Mouse (Mus musculus) hindbrain, embryonic 15.5 days (tissue): ENCODE data around the gene Rad54l. TPM values are rescaled to one million over a fixed set of nuclear protein-coding genes. Genes with fewer than 3 reads are reported as not detected.

Experiments used
- ATAC-seq: fragments of 200-750 bp; cut with Nextera tagmentation; 2 replicates; pipeline ENCODE4 v1.8.0; 2017; ENCODE audit warnings: low read depth, moderate number of reproducible peaks, moderate TSS enrichment; ENCODE audit not compliant: low FRiP score
- H3K27ac ChIP-seq: fragments of 300-500 bp; sonication (generic); replicated peaks from 2 replicates; pipeline ENCODE4 v1.5.1; 2015; ENCODE audit warnings: mild to moderate bottlenecking, inconsistent platforms
- H3K27me3 ChIP-seq: fragments of 300-500 bp; sonication (generic); 2 replicates; pipeline ENCODE4 v1.6.1; 2015; ENCODE audit warnings: control low read depth, inconsistent platforms
- H3K36me3 ChIP-seq: fragments of 300-500 bp; sonication (generic); 2 replicates; pipeline ENCODE4 v1.6.1; 2015; ENCODE audit warnings: control low read depth, inconsistent platforms
- H3K4me1 ChIP-seq: fragments of 300-500 bp; sonication (generic); replicated peaks from 2 replicates; pipeline ENCODE4 v1.6.1; 2015; ENCODE audit warnings: control low read depth, inconsistent platforms
- H3K4me2 ChIP-seq: fragments of 300-500 bp; sonication (generic); 2 replicates; pipeline ENCODE4 v1.6.1; 2015; ENCODE audit warnings: moderate library complexity, mild to moderate bottlenecking, inconsistent platforms
- H3K4me3 ChIP-seq: fragments of 300-500 bp; sonication (generic); 2 replicates; pipeline ENCODE4 v1.5.1; 2015; ENCODE audit warnings: mild to moderate bottlenecking, inconsistent platforms
- H3K9ac ChIP-seq: fragments of 300-500 bp; sonication (generic); 2 replicates; pipeline ENCODE4 v1.6.1; 2015; ENCODE audit warnings: inconsistent platforms
- H3K9me3 ChIP-seq: fragments of 300-500 bp; sonication (generic); 2 replicates; pipeline ENCODE4 v1.6.1; 2016; ENCODE audit warnings: control low read depth, inconsistent platforms
- WGBS: fragments of 180-500 bp; shearing (Covaris S2); methylation state at CpG from one replicate; pipeline ENCODE4 v1.1.7; 2015; 5-methylcytosine and 5-hydroxymethylcytosine counted together
- polyA plus RNA-seq: library from polyadenylated mRNA; unstranded; fragments of >200 nt; fragmentation: Nextera tagmentation; extraction: Ambion mirVana; gene quantifications from 2 replicates; pipeline ENCODE4 v1.2.1, GENCODE M21; 2015

Gene Rad54l
- polyA plus RNA-seq, 1 experiment from 2014 or later, result 9.9 TPM

DNA sequence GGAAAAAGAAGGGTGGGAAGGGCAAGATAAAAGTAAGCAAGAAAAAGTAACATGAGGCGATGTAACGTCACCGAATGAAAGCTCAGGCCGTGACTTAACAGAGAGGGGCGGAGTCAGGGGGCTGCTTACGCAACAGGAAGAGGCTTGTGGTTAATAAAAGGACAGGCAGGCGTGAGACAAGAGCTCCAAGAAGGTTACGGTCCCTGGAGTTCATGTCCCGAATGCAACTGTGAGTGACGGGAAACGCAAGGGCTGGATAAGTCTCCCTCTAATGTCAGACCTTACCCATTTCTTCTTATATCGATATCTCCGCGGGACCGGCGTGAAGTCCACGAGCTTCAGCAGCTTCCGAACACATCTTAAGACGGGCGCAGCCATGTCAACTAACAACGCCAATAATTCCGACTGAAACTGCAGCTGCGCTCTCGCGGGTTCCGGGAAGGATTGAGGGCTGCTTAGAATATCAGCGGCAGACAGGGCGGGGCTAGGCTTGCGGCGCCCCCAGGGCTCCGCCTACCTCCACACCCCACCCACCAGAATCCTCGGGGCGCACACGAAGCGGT lies 70.0 kb downstream of the Rad54l start, which contains the start of gene Nsun4:
Gene Nsun4 (minus strand): TSS at position 478 of the 563 bp plus-strand sequence.
- H3K27me3 ChIP-seq, result no peaks in the 10 kb centered on the region
- H3K4me1 ChIP-seq, result peaks cover 16% of the 10 kb centered on the region
- H3K9me3 ChIP-seq, result no peaks in the 10 kb centered on the region
- peak within 1 kb of the TSS; percentile 48 for H3K9ac ChIP-seq
- peak within 1 kb of the TSS; percentile 71 for H3K4me2 ChIP-seq
- H3K4me3 ChIP-seq, result peak within 1 kb of the TSS; percentile 50
- peak within 1 kb of the TSS; percentile 86 for H3K27ac ChIP-seq
- WGBS, result under 1% methylated on average over 35 of the region's 35 CpGs
- peak; percentile 94 for ATAC-seq
- H3K36me3 ChIP-seq, result no peaks in the 10 kb centered on the region

DNA sequence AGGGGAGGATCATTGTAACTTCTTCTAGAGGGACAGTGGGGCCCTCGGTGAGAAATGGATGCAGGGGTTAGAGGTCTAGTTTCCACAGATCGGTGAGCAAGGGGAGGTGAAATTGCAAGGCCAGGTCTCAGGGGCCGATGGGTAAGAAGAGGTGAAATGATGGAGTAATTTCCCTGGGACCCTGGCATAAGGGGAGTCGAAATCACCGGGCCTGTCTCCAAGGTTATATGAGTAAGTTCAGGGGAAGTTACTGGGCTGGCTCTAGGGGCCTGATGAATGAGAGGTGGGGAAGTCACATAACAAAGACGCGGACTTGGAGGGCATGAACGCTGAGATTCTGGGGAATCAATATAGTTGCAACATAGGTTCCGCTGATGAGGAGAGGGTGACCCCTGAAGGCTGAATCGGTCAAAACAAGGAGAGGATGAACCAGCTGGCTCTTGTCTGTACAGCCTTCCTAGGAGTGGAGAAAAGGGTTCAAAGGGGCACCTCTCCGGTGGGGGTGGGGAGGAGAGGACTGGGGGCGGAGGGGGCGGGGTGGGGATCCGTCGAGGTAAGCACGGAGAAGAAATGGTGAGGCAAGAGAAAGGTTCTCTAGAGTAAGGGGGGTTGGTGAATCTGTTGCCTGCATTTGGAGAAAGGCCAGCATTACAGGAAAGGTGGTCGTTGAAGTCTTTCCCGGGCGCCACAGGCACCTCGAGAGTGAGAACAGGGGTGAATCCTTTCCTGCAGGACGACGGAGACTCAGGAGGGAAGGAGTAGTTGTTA lies 70.8 kb downstream of the Rad54l start:
- Histone ChIP-seq H3K9me3 (no peaks in the 10 kb centered on the region), H3K4me2 (peak overlapping the region; percentile 71), H3K4me1 (peaks cover 16% of the 10 kb centered on the region), H3K27me3 (no peaks in the 10 kb centered on the region), H3K36me3 (no peaks in the 10 kb centered on the region), H3K4me3 (peak overlapping the region; percentile 50), H3K9ac (peak overlapping the region; percentile 48), H3K27ac (peak overlapping the region; percentile 86)
- WGBS, result 8% methylated on average over 22 of the region's 22 CpGs
- ATAC-seq, result peak; percentile 29; the same call in 1 of the 2 replicates

DNA sequence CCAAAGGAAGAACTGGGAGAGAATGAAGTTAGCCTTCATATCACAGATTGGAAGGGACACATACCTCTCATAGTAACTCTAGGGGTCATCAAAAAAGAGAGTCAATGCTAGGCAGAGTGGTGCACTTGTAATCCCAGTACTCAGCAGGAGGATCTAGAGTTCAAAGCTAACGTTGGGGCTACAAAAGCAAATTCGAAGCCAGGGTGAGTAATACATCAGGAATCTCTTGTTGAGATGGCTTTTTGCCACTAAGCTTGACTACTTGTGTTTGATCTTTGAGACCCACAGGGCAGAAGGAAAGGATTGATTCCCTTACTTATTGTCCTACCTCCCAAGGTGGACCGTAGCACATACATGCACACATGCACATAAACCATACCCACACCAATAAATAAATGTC lies 74.3 kb downstream of the Rad54l start:
- Histone ChIP-seq H3K4me3 (no peak overlapping the region), H3K9me3 (no peaks in the 10 kb centered on the region), H3K9ac (no peak overlapping the region), H3K4me1 (peaks cover 12% of the 10 kb centered on the region), H3K27ac (no peak overlapping the region), H3K4me2 (no peak overlapping the region), H3K27me3 (no peaks in the 10 kb centered on the region), H3K36me3 (no peaks in the 10 kb centered on the region)
- 84% methylated on average over 3 of the region's 3 CpGs for WGBS
- ATAC-seq, result no peak

DNA sequence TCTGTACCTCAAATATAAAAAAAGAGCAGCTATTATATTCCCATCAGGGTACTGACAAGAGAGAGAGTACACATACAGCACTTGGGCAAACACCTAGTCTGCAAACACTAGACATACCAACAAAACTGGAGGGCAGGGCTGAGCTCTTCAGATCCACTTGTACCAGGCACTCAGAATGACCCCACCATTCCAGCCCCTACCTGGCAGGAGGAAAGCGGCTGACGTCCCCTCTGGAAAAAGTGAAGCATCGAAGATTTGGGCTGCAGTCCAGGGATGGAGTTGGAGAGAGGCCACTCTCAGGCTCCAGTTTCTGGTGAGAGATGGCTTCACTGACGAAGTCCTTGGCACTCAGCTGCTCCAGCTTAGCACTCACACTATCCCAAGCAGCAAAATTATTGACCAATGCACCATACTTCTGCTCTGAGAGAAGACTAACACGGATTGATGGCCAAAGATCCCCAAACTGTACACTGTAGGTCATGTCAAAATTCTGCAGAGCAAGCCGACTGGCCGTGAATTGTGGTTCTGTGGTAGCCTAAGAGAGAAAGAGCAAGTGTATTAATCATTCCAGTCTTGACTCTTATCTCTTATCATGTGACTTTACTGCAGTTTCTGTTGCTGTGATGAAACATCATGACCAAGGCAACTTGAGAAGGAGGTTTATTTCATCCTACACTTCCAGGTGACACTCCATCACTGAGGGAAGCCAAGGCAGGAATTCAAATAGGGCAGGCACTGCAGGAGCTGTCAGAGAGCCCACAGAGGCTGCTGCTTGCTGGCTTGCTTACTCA lies 75.2 kb downstream of the Rad54l start:
- Histone ChIP-seq H3K4me2 (no peak overlapping the region), H3K9ac (no peak overlapping the region), H3K4me1 (peaks cover 10% of the 10 kb centered on the region), H3K36me3 (no peaks in the 10 kb centered on the region), H3K27me3 (no peaks in the 10 kb centered on the region), H3K4me3 (no peak overlapping the region), H3K27ac (no peak overlapping the region), H3K9me3 (no peaks in the 10 kb centered on the region)
- 81% methylated on average over 7 of the region's 7 CpGs for WGBS
- no peak for ATAC-seq

DNA sequence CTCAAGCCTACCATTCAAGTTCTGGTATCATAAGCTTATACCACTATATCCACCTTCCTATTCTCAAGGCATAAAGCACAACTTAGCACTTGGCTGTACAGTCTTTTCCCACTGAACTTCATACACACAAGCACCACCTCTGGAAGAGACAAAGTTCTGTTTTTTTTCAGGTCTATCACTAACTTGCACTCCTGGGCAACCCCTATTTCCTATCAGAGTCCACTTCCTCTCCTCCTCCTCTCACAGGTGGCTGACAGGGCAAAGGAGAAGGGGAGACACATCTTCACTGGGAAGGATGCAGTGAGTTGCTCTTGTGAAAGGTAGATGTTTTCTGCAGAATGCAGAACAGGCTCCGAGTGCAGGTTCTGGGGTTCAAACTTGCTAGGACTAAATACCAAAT lies 75.8 kb downstream of the Rad54l start:
- H3K27me3 ChIP-seq, result no peaks in the 10 kb centered on the region
- ATAC-seq, result no peak
- H3K9me3 ChIP-seq, result no peaks in the 10 kb centered on the region
- H3K4me3 ChIP-seq, result no peak overlapping the region
- H3K36me3 ChIP-seq, result peaks cover 3% of the 10 kb centered on the region; the same call in 1 of the 2 replicates
- H3K27ac ChIP-seq, result no peak overlapping the region
- no peak overlapping the region for H3K9ac ChIP-seq
- H3K4me2 ChIP-seq, result no peak overlapping the region
- peaks cover 5% of the 10 kb centered on the region for H3K4me1 ChIP-seq
- 100% methylated on average over 1 of the region's 1 CpGs for WGBS

DNA sequence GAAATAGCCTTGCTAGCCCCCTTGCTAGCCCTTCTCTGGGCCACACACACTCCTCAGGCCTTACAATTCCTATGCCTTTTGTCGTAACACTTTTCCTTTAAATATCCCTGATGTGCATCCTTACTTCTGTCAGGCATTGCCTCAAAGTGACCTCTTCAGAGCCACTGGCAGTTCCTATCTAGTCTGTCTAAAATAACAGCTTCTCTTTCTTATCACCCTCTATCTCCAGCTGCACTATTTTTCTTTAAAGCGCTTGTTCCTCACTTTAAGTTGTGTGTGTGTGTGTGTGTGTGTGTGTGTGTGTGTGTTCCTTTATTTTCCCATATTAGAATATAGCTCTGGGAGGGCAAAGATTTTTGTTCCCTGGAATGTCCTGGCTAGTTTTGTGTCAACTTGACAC lies 76.9 kb downstream of the Rad54l start:
- WGBS, result 96% methylated on average over 2 of the region's 2 CpGs
- no peaks in the 10 kb centered on the region for H3K4me1 ChIP-seq
- no peak for ATAC-seq
- H3K4me2 ChIP-seq, result no peak overlapping the region
- no peak overlapping the region for H3K27ac ChIP-seq
- no peak overlapping the region for H3K4me3 ChIP-seq
- peaks cover 3% of the 10 kb centered on the region; the same call in 1 of the 2 replicates for H3K36me3 ChIP-seq
- no peaks in the 10 kb centered on the region for H3K27me3 ChIP-seq
- H3K9ac ChIP-seq, result no peak overlapping the region
- H3K9me3 ChIP-seq, result no peaks in the 10 kb centered on the region

Other genes starting within 250 kb of the Rad54l start
- gene Kncn, start 239.3 kb downstream of the Rad54l start, polyA plus RNA-seq, result 0.14 TPM in 1 of 2 replicates, not detected in the other
- gene 6430628N08Rik, start 233.0 kb downstream of the Rad54l start, polyA plus RNA-seq, result 0.27 and 0.42 TPM in 2 replicates
- gene Dmbx1, start 183.8 kb downstream of the Rad54l start, polyA plus RNA-seq, result 8.3 and 8.6 TPM in 2 replicates
- 22.7 and 25.9 TPM in 2 replicates for gene Faah, start 105.8 kb downstream of the Rad54l start, polyA plus RNA-seq
- 12.3 and 12.5 TPM in 2 replicates for gene Nsun4, start 69.8 kb downstream of the Rad54l start, polyA plus RNA-seq
- gene Uqcrh, start 48.6 kb downstream of the Rad54l start, polyA plus RNA-seq, result 459 and 497 TPM in 2 replicates
- 74.3 and 77.3 TPM in 2 replicates for gene Lrrc41, start 48.4 kb downstream of the Rad54l start, polyA plus RNA-seq
- 69.5 and 69.9 TPM in 2 replicates for gene Pomgnt1, start 150 bp upstream of the Rad54l start, polyA plus RNA-seq
- gene Lurap1, start 27.6 kb upstream of the Rad54l start, polyA plus RNA-seq, result 2.5 and 2.9 TPM in 2 replicates
- 0.21 TPM in 1 of 2 replicates, not detected in the other for gene Tspan1, start 43.9 kb upstream of the Rad54l start, polyA plus RNA-seq
- gene 1700042G07Rik, start 49.7 kb upstream of the Rad54l start, polyA plus RNA-seq, result not detected in 2 replicates
- gene Gm49337, start 49.7 kb upstream of the Rad54l start, polyA plus RNA-seq, result not detected in 2 replicates
- gene Pik3r3, start 97.9 kb upstream of the Rad54l start, polyA plus RNA-seq, result 55.5 and 58.4 TPM in 2 replicates